Mouse (Mus musculus) left cerebral cortex, postnatal 36 days (tissue): ENCODE results near the gene Zmym3. TPM values are rescaled to one million over a fixed set of nuclear protein-coding genes. Genes with fewer than 3 reads are reported as not detected.

ENCODE experiments used
- DNase-seq, 2 experiments: peaks; one replicate each; pipeline ENCODE4 v3.0.0; 2021 to 2022; ENCODE audit warnings: low spot score in 2 of 2, mixed read lengths in 1 of 2
- intact Hi-C: fragments of 180-260 bp; cut with DNase I; formaldehyde crosslinking; loops from one replicate; pipeline ENCODE4 v1.15.1; 2025
- total RNA-seq, 2 experiments: library from RNA; stranded (reverse); gene quantifications; 2 replicates each; pipeline ENCODE4 v1.2.3; 2021

Gene Zmym3
- 100 to 1,000 TPM; 113 to 170 TPM for total RNA-seq

- intact Hi-C loops, result loop anchor here (1.0 kb wide), 1 partner anchor 9 kb away; the partner anchor contains the start of gene Nono
Observed at GRCm38 (mm10) chrX:101420700-101421095, at the start of gene Zmym3. TSS of gene Zmym3 (minus strand) at chrX:101420849.

DNA sequence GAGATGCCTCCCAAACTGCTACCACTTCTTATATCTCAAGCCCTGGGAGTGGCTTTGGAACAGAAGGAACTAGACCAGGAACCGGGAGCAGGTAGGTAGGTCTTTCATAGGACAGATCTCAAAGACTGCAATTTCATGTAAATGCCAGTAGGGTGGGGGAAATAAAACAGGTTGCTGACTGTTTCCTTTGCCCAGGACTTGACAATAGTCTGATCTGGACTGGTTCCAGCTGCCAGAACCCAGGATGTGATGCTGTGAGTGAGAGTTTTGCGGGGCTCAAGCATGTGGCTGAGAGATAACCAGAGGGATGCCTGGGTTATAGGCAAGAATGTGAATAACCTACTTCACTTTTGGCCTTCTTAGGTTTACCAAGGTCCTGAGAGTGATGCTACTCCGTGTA, 30.9 kb upstream of the Zmym3 start:
- DNase-seq, result no peak
- intact Hi-C loops, result no loop called here

More at GRCm38 (mm10) chrX:101420700-101421095, at the start of gene Zmym3:
- no peak for DNase-seq

DNA sequence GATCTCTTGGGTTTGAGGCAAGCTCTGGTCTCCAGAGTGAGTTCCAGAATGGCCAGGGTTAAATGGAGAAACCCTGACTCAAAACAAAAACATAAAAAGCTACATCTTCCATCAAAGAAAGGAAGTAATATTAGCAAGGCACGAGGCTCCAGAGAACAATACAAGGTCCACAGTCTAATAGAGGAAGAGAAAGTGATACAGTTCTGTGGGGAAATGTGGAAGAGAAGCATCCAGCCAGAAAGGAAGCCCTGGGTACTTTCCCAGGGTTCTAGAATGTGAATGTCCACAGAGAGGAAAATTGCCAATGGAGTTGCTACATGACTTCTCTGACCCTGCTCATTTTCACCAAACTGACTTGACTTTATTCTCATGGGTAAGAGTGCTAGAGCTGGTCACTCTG, 30.5 kb upstream of the Zmym3 start:
- intact Hi-C loops, result no loop called here
- DNase-seq, result no peak

GRCm38 (mm10) chrX:101448886-101449475, 28.3 kb upstream of the Zmym3 start, which contains the start of gene Itgb1bp2:
TSS of gene Itgb1bp2 (plus strand) at chrX:101449088.
- no peak for DNase-seq
- intact Hi-C loops, result no loop called here

DNA sequence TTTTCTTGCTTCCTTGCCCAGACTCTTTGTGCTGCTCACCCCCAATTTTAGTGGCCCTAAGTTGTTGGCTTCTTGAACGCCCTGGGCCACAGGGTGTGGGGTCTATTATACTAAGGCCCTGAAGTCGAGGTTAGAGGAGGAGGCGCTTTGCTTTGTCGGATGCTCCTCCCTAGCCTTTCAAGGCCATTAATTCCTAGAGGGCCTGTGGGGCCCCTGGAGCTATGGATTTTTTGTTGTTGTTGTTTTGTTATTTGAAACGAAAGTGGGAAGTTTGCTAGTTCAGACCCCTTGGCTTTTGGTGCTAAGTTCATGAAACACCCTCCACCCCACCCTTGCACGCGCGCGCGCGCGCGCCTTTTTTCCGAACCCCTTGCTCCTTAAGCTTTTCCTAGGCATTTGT, 9.3 kb upstream of the Zmym3 start:
- no peak for DNase-seq
- intact Hi-C loops, result loop anchor here (1.0 kb wide), 1 partner anchor 10 kb away; the partner anchor contains the start of gene Zmym3

GRCm38 (mm10) chrX:101429142-101429949, 8.7 kb upstream of the Zmym3 start, which contains the start of gene Nono:
TSS of gene Nono (plus strand) at chrX:101429318.
- intact Hi-C loops, result loop anchor here (1.0 kb wide), 1 partner anchor 9 kb away; the partner anchor contains the start of gene Zmym3
- DNase-seq, result peak; percentile 76 to 81

DNA sequence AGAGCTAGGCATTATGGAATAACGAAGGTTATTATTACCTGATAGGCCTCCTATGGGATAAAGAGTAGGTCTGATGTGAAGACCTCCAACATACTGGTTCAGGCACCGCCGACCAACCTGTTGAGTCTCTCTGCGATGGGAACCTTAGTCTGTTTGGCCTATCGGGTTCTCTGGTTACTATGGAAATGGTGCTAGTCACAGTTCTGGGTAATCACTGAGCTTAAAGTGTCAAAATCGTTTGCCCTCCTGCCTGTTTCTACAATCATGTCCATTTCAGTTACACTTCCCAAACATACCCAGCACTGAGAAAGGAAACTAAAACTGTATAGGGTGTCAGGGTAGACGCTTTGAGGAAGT, 8.1 kb upstream of the Zmym3 start:
- intact Hi-C loops, result loop anchor here (1.0 kb wide), 1 partner anchor 8 kb away; the partner anchor contains the start of gene Zmym3
- DNase-seq, result no peak

DNA sequence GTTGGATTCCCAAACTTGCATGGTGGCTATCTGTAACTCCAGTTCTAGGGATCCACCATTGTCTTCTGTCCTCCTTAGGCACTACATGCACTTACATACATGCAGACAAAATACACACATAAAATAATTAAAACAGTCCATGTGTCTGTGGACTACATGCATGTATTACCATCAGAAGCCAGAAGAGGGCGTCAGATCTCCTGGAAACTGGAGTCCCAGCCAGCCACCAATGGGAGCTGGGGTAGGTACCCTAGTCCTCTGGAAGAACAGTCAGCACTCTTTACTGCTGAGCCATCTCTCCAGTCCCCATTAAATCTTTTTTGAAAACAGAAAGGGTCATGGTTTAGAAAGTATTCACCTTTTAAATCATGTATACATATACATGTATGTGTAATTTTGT, 7.1 kb upstream of the Zmym3 start:
- DNase-seq, result no peak
- intact Hi-C loops, result no loop called here

DNA sequence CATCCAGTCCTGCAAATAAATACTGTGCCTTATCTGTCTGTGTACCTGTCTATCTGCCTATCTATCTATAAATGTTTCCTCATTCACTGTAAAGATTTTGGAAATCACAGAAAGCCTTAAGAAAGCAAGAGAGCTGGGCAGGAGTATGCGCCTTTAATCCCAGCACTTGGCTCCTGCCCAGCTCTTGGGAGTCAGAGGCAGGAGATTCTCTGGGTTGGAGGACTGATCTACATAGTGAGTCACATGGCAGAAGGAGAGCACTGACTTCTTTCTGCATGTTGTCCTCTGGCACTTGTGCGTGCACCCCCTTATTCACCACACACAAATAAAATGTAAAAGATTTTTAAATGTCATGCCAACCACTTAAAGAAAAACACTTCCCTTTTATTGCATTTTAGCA, 2.8 kb upstream of the Zmym3 start:
- intact Hi-C loops, result no loop called here
- DNase-seq, result no peak

GRCm38 (mm10) chrX:101419725-101420699, 637 bp downstream of the Zmym3 start:
- intact Hi-C loops, result loop anchor here (1.0 to 5.0 kb wide), 2 partner anchors 9 to 88 kb away; partner anchors contain the start of gene Nono
- peak; percentile 84 to 87 for DNase-seq

DNA sequence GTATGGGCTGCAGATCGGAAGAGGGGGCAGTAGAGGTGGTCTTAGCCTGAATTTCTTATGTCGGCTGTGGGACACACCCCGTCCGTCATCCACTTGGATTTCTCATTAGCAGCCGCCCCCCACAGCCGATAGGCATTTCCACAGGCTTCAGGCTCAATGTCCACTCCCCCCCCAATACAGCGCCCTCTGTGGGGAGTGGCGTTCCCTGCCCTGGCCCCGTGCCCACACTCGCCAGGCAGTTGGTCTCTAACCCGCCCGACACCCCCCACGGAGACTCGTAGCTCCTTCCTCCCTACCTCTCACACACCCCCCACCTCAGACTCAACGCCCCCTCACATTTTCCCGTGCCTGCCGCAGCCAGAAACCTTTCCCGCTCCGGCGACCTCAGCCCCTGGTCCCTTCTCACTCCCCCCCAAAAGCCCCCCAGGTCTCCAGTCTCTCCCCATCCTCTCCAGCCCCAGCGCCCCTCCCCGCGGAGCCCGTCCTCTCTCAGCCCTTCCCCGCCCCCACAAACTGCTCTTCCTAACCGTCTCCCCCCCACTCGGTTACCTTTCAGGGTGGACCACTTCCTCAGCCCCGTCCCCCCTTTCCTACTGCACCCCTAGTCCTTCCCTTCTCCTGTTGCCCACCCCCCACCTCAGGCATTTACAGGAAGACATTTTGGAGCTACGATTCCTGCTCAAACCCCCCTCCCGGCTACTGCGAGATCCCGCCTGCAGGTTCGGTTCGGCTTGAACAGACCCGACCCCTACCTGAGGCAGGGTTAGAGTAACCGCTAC, 1.5 kb downstream of the Zmym3 start:
- intact Hi-C loops, result loop anchor here (5.0 kb wide), 1 partner anchor 87 kb away; no protein-coding TSS in a partner anchor
- peak; percentile 22 to 44 for DNase-seq

DNA sequence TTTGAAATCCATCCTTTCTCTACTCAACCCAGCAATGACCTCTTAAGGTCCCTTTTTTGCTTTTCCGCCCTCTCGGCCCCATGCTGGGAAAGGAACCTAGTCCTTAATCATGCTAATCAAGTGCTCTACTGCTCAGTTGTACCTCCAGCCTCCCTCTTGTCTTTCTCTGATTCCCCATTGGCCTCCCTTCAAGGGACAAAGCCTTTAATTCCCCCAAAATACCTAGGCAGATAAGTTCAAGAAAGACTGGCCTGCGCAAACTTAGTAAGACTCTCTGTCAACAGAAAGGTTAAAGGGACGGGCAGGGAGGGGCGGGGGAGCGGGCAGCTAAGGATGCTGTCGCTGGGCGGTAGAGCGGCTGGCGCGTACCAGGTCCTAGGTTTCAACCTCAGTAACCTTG, 24.2 kb downstream of the Zmym3 start:
- DNase-seq, result no peak
- intact Hi-C loops, result no loop called here

GRCm38 (mm10) chrX:101394341-101394740, 26.3 kb downstream of the Zmym3 start:
- no peak for DNase-seq
- intact Hi-C loops, result no loop called here

GRCm38 (mm10) chrX:101388866-101389537, 31.6 kb downstream of the Zmym3 start:
- DNase-seq, result no peak
- intact Hi-C loops, result loop anchor here (5.0 kb wide), 1 partner anchor 47 kb away; no protein-coding TSS in a partner anchor

GRCm38 (mm10) chrX:101386222-101386621, 34.4 kb downstream of the Zmym3 start:
- intact Hi-C loops, result loop anchor here (5.0 kb wide), 1 partner anchor 44 kb away; no protein-coding TSS in a partner anchor
- DNase-seq, result no peak

DNA sequence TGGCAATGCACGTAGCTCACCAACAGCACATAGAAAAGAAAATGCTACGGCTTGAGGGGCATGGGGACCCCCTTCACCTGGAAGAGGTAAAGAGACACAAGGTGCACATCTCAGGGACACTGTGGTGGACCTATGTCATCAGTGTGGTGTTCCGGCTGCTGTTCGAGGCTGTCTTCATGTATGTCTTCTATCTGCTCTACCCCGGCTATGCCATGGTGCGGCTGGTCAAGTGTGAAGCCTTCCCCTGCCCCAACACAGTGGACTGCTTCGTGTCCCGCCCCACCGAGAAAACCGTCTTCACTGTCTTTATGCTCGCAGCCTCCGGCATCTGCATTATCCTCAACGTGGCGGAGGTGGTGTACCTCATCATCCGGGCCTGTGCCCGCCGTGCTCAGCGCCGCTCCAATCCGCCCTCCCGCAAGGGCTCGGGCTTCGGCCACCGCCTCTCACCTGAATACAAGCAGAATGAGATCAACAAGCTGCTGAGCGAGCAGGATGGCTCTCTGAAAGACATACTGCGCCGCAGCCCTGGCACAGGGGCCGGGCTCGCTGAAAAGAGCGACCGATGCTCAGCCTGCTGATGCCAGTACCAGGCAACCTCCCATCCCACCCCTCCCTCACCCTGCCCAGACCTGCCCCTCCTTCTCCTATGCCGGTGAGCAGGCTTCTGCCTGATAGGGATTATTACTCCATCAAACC, 36.1 kb downstream of the Zmym3 start:
- intact Hi-C loops, result loop anchor here (5.0 kb wide), 1 partner anchor 42 kb away; no protein-coding TSS in a partner anchor
- DNase-seq, result peak; percentile 8 to 17

GRCm38 (mm10) chrX:101383455-101383854, 37.2 kb downstream of the Zmym3 start:
- DNase-seq, result no peak
- intact Hi-C loops, result no loop called here
